Mouse (Mus musculus) kidney, postnatal 0 days (tissue): ENCODE data around the gene Col23a1. TPM values are rescaled to one million over a fixed set of nuclear protein-coding genes. Genes with fewer than 3 reads are reported as not detected.
A peak's percentile ranks its signal among the peaks of the same experiment; 100 is the strongest.

Source experiments
- ATAC-seq: fragments of 200-750 bp; cut with Nextera tagmentation; replicated peaks from 2 replicates; pipeline ENCODE4 v1.8.0; 2017; ENCODE audit warnings: low read depth, moderate number of reproducible peaks, moderate TSS enrichment, moderate library complexity; ENCODE audit not compliant: low FRiP score
- DNase-seq: peaks from one replicate; pipeline ENCODE4 v3.0.0-alpha.2; 2016; ENCODE audit warnings: low spot score
- H3K27ac ChIP-seq: fragments of 300-500 bp; sonication (generic); 2 replicates; pipeline ENCODE4 v1.5.1; 2014; ENCODE audit warnings: mild to moderate bottlenecking
- H3K27me3 ChIP-seq: fragments of 300-500 bp; sonication (generic); 2 replicates; pipeline ENCODE4 v1.6.1; 2014; ENCODE audit warnings: low read length, mixed read lengths; ENCODE audit not compliant: insufficient read depth
- H3K36me3 ChIP-seq: fragments of 300-500 bp; sonication (generic); 2 replicates; pipeline ENCODE4 v1.6.1; 2014; ENCODE audit warnings: low read length, mixed read lengths; ENCODE audit not compliant: insufficient read depth
- H3K4me1 ChIP-seq: fragments of 300-500 bp; sonication (generic); replicated peaks from 2 replicates; pipeline ENCODE4 v1.6.1; 2014; ENCODE audit warnings: antibody characterized with exemption, low read length, mixed read lengths; ENCODE audit not compliant: insufficient read depth
- H3K4me2 ChIP-seq: fragments of 300-500 bp; sonication (generic); 2 replicates; pipeline ENCODE4 v1.6.1; 2014; ENCODE audit warnings: mild to moderate bottlenecking, low read length, moderate library complexity, mixed read lengths
- H3K4me3 ChIP-seq: fragments of 300-500 bp; sonication (generic); replicated peaks from 2 replicates; pipeline ENCODE4 v1.5.1; 2014; ENCODE audit warnings: low read depth, low read length
- H3K9ac ChIP-seq: fragments of 300-500 bp; sonication (generic); 2 replicates; pipeline ENCODE4 v1.6.1; 2014; ENCODE audit warnings: low read depth, low read length
- H3K9me3 ChIP-seq: fragments of 300-500 bp; sonication (generic); replicated peaks from 2 replicates; pipeline ENCODE4 v1.6.1; 2016; ENCODE audit warnings: low read length, inconsistent platforms, mixed read lengths
- CTCF ChIP-seq: IDR thresholded peaks from 2 replicates; pipeline ENCODE4 v1.5.1; 2016; ENCODE audit warnings: antibody characterized with exemption, low read depth, mild to moderate bottlenecking, moderate library complexity
- WGBS: fragments of 180-500 bp; shearing (Covaris S2); extraction: QIAGEN DNeasy Blood & Tissue Kit; methylation state at CpG from one replicate; pipeline ENCODE4 v1.1.7; 2014; 5-methylcytosine and 5-hydroxymethylcytosine counted together
- polyA plus RNA-seq: library from polyadenylated mRNA; unstranded; fragments of >200 nt; fragmentation: Nextera tagmentation; extraction: Ambion mirVana; gene quantifications from 2 replicates; pipeline ENCODE4 v1.2.1, GENCODE M21; 2015

The Col23a1 gene
- polyA plus RNA-seq, 1 experiment from 2014 or later, result 6.8 TPM

GRCm38 (mm10) chr11:51337585-51337984, 47.9 kb downstream of the Col23a1 start:
- WGBS, result 84% methylated on average over 6 of the region's 6 CpGs
- H3K27ac ChIP-seq, result no peak overlapping the region
- no peak overlapping the region for H3K9ac ChIP-seq
- H3K9me3 ChIP-seq, result no peaks in the 10 kb centered on the region
- H3K4me2 ChIP-seq, result no peak overlapping the region
- H3K4me1 ChIP-seq, result 0 out of 2 replicates have a peak, but pooled peaks cover 3% of the 10 kb centered on the region
- no peaks in the 10 kb centered on the region for H3K36me3 ChIP-seq
- no peaks in the 10 kb centered on the region for H3K27me3 ChIP-seq
- no peak overlapping the region for H3K4me3 ChIP-seq
- TF ChIP-seq CTCF, result no peak
- no peak for ATAC-seq
- DNase-seq, result no peak

- Histone ChIP-seq H3K4me2 (no peak overlapping the region), H3K27me3 (no peaks in the 10 kb centered on the region)
- 59% methylated on average over 7 of the region's 7 CpGs for whole genome bisulfite sequencing
Observed at GRCm38 (mm10) chr11:51338416-51338815, 48.7 kb downstream of the Col23a1 start.

DNA sequence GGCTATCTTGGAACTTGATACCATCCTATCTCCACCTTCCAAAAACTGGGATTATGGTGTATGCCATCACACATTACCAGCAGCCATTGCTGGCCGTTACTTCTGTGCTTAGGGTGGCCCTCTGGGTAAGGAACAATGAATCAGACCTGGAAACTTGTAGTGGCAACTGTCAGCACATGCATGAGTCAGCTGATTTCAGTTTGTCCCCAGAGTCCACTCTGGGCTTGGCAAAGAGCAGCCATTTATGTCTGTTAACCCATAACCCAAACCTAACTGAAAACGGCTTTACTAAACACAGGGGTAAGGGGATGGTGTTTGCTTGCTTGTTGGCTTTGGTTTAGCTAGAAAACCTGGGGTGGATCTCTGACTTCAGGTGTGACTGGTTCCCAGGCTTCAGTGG, 51.4 kb downstream of the Col23a1 start:
- H3K27ac ChIP-seq, result no peak overlapping the region
- H3K4me1 ChIP-seq, result 0 out of 2 replicates have a peak, but pooled peaks cover 3% of the 10 kb centered on the region
- DNase-seq (no peak), ATAC-seq (no peak)
- no peaks in the 10 kb centered on the region for H3K36me3 ChIP-seq
- H3K9ac ChIP-seq, result no peak overlapping the region
- H3K4me2 ChIP-seq, result no peak overlapping the region
- no peaks in the 10 kb centered on the region for H3K27me3 ChIP-seq
- 59% methylated on average over 2 of the region's 2 CpGs for WGBS
- H3K4me3 ChIP-seq, result no peak overlapping the region
- no peaks in the 10 kb centered on the region for H3K9me3 ChIP-seq
- no peak for TF ChIP-seq CTCF

More at GRCm38 (mm10) chr11:51338416-51338815, 48.7 kb downstream of the Col23a1 start:
- Histone ChIP-seq H3K36me3 (no peaks in the 10 kb centered on the region), H3K4me3 (no peak overlapping the region), H3K9me3 (no peaks in the 10 kb centered on the region), H3K27ac (no peak overlapping the region), H3K9ac (no peak overlapping the region), H3K4me1 (0 out of 2 replicates have a peak, but pooled peaks cover 3% of the 10 kb centered on the region)
- no peak for TF ChIP-seq CTCF
- peak; percentile 41 for DNase-seq
- ATAC-seq, result no peak

- Histone ChIP-seq H3K4me3 (no peak overlapping the region), H3K4me1 (0 out of 2 replicates have a peak, but pooled peaks cover 3% of the 10 kb centered on the region), H3K36me3 (no peaks in the 10 kb centered on the region), H3K27me3 (no peaks in the 10 kb centered on the region), H3K9ac (no peak overlapping the region), H3K4me2 (no peak overlapping the region), H3K9me3 (no peaks in the 10 kb centered on the region), H3K27ac (no peak overlapping the region)
- ATAC-seq (no peak), DNase-seq (no peak)
- TF ChIP-seq CTCF, result no peak
- 94% methylated on average over 6 of the region's 6 CpGs for WGBS
Observed at GRCm38 (mm10) chr11:51342776-51343175, 53.1 kb downstream of the Col23a1 start.

GRCm38 (mm10) chr11:51343312-51343711, 53.6 kb downstream of the Col23a1 start:
- H3K9me3 ChIP-seq, result no peaks in the 10 kb centered on the region
- no peak overlapping the region for H3K27ac ChIP-seq
- no peaks in the 10 kb centered on the region for H3K27me3 ChIP-seq
- H3K4me3 ChIP-seq, result no peak overlapping the region
- H3K4me2 ChIP-seq, result no peak overlapping the region
- H3K4me1 ChIP-seq, result 0 out of 2 replicates have a peak, but pooled peaks cover 2% of the 10 kb centered on the region
- 68% methylated on average over 4 of the region's 4 CpGs for WGBS
- no peak for ATAC-seq
- TF ChIP-seq CTCF, result no peak
- no peak for DNase-seq
- no peak overlapping the region for H3K9ac ChIP-seq
- no peaks in the 10 kb centered on the region for H3K36me3 ChIP-seq

- Histone ChIP-seq H3K9ac (no peak overlapping the region), H3K36me3 (no peaks in the 10 kb centered on the region), H3K4me1 (no peaks in the 10 kb centered on the region), H3K9me3 (no peaks in the 10 kb centered on the region), H3K27ac (no peak overlapping the region), H3K27me3 (no peaks in the 10 kb centered on the region), H3K4me3 (no peak overlapping the region), H3K4me2 (no peak overlapping the region)
- WGBS, result 77% methylated on average over 5 of the region's 5 CpGs
- DNase-seq (no peak), ATAC-seq (no peak)
- no peak for TF ChIP-seq CTCF
Observed at GRCm38 (mm10) chr11:51343728-51344289, 54.1 kb downstream of the Col23a1 start.
